Mouse (Mus musculus) cerebellum, adult 2 months (tissue): ENCODE measurements around the gene Fbxo48.

Source experiments
- CTCF ChIP-seq: fragments of 200-500 bp; IDR thresholded peaks from 2 replicates; pipeline ENCODE4 v1.5.1; 2011; ENCODE audit warnings: low read depth, mild to moderate bottlenecking, control low read depth, low read length, moderate library complexity, borderline replicate concordance; ENCODE audit not compliant: insufficient read depth
- POLR2A ChIP-seq: fragments of 200-500 bp; IDR thresholded peaks from 2 replicates; pipeline ENCODE4 v1.6.1; 2011; ENCODE audit warnings: low read length, control low read depth, borderline replicate concordance; ENCODE audit not compliant: insufficient read depth

DNA sequence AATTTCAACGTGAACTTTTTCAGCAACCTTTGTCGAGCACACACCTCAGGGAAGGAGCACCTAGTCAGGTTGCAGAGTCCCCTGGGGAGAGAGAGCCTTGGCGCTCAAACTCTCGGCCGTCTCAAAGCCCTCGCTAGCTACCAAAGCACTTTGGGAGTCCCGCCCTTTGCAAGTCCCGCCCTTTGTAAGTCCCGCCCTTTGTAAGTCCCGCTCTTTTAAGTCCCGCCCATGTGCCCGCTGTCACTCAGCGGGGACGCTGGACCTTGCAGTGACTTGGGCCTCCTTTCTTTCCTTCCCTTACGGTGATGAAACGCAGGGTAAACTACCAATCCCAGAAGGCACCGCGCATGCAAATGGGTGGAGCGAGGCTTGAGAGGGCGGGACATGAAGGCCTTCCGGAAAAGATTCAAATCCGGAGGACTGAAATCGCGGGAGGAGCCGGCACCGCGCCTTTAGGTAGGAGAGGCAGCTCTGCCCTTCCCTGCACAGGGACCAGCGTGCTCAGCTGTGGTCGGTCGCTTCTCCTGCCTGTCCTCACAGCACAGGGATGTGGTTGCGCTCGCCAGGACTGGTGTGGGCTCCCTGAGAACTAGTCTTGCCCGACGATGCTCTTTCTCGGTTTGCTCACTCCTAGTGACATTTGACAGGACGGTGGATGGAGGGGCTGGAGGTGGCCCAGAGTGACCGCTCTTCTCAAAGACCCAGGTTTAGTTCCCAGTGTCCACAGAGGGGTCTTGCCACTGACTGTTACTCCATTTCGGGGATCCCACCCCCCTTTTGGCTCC is at the start of gene Fbxo48:
- TF ChIP-seq CTCF: no peak
- no peak for TF ChIP-seq POLR2A
